Comparison of ENCODE assay signal across 10 mouse cellular contexts in genomic region chr10:11306054-11306367, GRCm38 (mm10). TPM values are rescaled to one million over a fixed set of nuclear protein-coding genes. Genes with fewer than 3 reads are reported as not detected.
DNase-seq lines count a peak whose midpoint lies in the region; ATAC-seq and TF ChIP-seq lines count a peak whose summit lies in the region.
"Had no signal": no experiment of that assay in that cellular context is flagged by ENCODE, and none has a peak within 500 bp of the region (broad histone marks: within the 10 kb centered on the region; RNA-seq: fewer than 3 reads in every experiment).

No protein-coding gene starts in this region.

- no peak for ATAC-seq in liver, embryonic 12.5 days
- no peak for ATAC-seq in megakaryocyte progenitor cell, adult 5-6 weeks (replicated peaks; ENCODE audit: poor library complexity)

- no peak for TF ChIP-seq CTCF in liver, adult 2 months (IDR thresholded peaks at IDR 0.05; ENCODE audit: low read depth, low read length)

- no peak overlapping the region for H3K9ac ChIP-seq in liver, adult 2 months (ENCODE audit: low read depth, low read length)
- H3K9ac ChIP-seq in liver, embryonic 12.5 days = no peak overlapping the region
- H3K9ac ChIP-seq: limb, embryonic 15.5 days had no signal

- H3K9me3 ChIP-seq in liver, embryonic 12.5 days (replicated peaks) = no peaks in the 10 kb centered on the region
- H3K9me3 ChIP-seq: limb, embryonic 15.5 days had no signal

- DNase-seq in liver, adult 2 months (ENCODE audit: extremely low read depth, low read depth, low spot score) = peak; percentile 52
- DNase-seq in forelimb bud, embryonic 11.5 days (ENCODE audit: low read depth, low spot score) = peak; percentile 47
- DNase-seq in kidney, postnatal 10 days = peak; percentile 19
- peak; percentile 55 to 87 for DNase-seq in lung, postnatal 4 days
- DNase-seq in ovary, postnatal 14 days (ENCODE audit: low spot score) = no peak
- no peak for DNase-seq in yolk sac, embryonic 10.5 days (ENCODE audit: low spot score)
- DNase-seq: thymus, adult 2 months had no signal

- no peak overlapping the region for H3K27ac ChIP-seq in liver, adult 2 months (replicated peaks; ENCODE audit: insufficient read depth, low read depth, low read length)
- H3K27ac ChIP-seq in liver, embryonic 12.5 days = no peak overlapping the region
- H3K27ac ChIP-seq: limb, embryonic 15.5 days had no signal

- H3K79me2 ChIP-seq in liver, adult 2 months (ENCODE audit: control insufficient read depth, insufficient read depth, low read length) = no peaks in the 10 kb centered on the region

- H3K36me3 ChIP-seq in liver, adult 2 months (ENCODE audit: control insufficient read depth, insufficient read depth, low read length) = no peaks in the 10 kb centered on the region; the same call in 1 of the 2 replicates
- H3K36me3 ChIP-seq in liver, embryonic 12.5 days = peaks cover 4% of the 10 kb centered on the region; the same call in 1 of the 2 replicates
- H3K36me3 ChIP-seq: limb, embryonic 15.5 days had no signal

- no peak overlapping the region for H3K4me2 ChIP-seq in liver, embryonic 12.5 days
- H3K4me2 ChIP-seq: limb, embryonic 15.5 days had no signal

- H3K4me3 ChIP-seq in liver, adult 2 months (ENCODE audit: insufficient read depth, low read depth, low read length) = no peak overlapping the region
- H3K4me3 ChIP-seq in liver, embryonic 12.5 days = no peak overlapping the region
- H3K4me3 ChIP-seq: limb, embryonic 15.5 days had no signal

- no peaks in the 10 kb centered on the region for H3K4me1 ChIP-seq in liver, adult 2 months (ENCODE audit: control insufficient read depth, insufficient read depth, low read length)
- H3K4me1 ChIP-seq in liver, embryonic 12.5 days = peaks cover 16% of the 10 kb centered on the region

- H3K27me3 ChIP-seq in liver, adult 2 months (ENCODE audit: control insufficient read depth, insufficient read depth, low read length) = no peaks in the 10 kb centered on the region
- no peaks in the 10 kb centered on the region for H3K27me3 ChIP-seq in liver, embryonic 12.5 days (replicated peaks)
- H3K27me3 ChIP-seq: limb, embryonic 15.5 days had no signal

- WGBS in liver, adult 2 months = 31% methylated on average over 2 of the region's 2 CpGs
- WGBS in liver, embryonic 12.5 days (ENCODE audit: insufficient replicate concordance) = 58% methylated on average over 2 of the region's 2 CpGs

- TF ChIP-seq POLR2A in liver, adult 2 months (IDR thresholded peaks at IDR 0.05; ENCODE audit: extremely low read depth, insufficient read depth, low read length) = no peak

RNA-seq across cellular contexts. Expression of gene Fbxo30, which starts 24.9 kb away (rescaled TPM):
- 8.1 and 9.9 TPM in 2 replicates for total RNA-seq in liver, adult 2 months (2014; rRNA removed)
- 1.3 and 1.5 TPM in 2 replicates for polyA plus RNA-seq in liver, adult 2 months (2012; rRNA removed)
- polyA plus RNA-seq in liver, embryonic 12.5 days (2016; fragmentation: Nextera tagmentation; extraction: Ambion mirVana) = 48.3 and 49.4 TPM in 2 replicates
- 13.3 and 15.4 TPM in 2 replicates for total RNA-seq in megakaryocyte progenitor cell, adult 5-6 weeks (2015)
- 9.6 and 12.3 TPM in 2 replicates for total RNA-seq in megakaryocyte progenitor cell, adult 5-6 weeks (2017)

RNA-seq across cellular contexts. Expression of gene Epm2a, which starts 37.2 kb away (rescaled TPM):
- 6.2 and 6.7 TPM in 2 replicates for total RNA-seq in liver, adult 2 months (2014; rRNA removed)
- 2.9 and 5.6 TPM in 2 replicates for polyA plus RNA-seq in liver, adult 2 months (2012; rRNA removed)
- 0.13 and 0.43 TPM in 2 replicates for polyA plus RNA-seq in liver, embryonic 12.5 days (2016; fragmentation: Nextera tagmentation; extraction: Ambion mirVana)
- 2.3 TPM in 2 replicates for total RNA-seq in megakaryocyte progenitor cell, adult 5-6 weeks (2015)
- total RNA-seq in megakaryocyte progenitor cell, adult 5-6 weeks (2017) = 5.4 TPM in 2 replicates

Comparison
In these comparisons a context has a peak if more than half of its experiments do, and no peak if none do; other contexts are left out.
1. DNase-seq: peak in liver, adult 2 months (single experiment), forelimb bud, embryonic 11.5 days (single experiment), kidney, postnatal 10 days (single experiment) and lung, postnatal 4 days (2 of 2); none in ovary, postnatal 14 days (single experiment) and yolk sac, embryonic 10.5 days (single experiment).